Mouse (Mus musculus) MEL (cell line): ENCODE data around the gene Fev. TPM values are rescaled to one million over a fixed set of nuclear protein-coding genes. Genes with fewer than 3 reads are reported as not detected.

ENCODE experiments used
- DNase-seq: peaks from one replicate; pipeline ENCODE4 v3.0.0; 2011; ENCODE audit warnings: low read depth, low spot score
- H3K27ac ChIP-seq: 2 replicates; pipeline ENCODE4 v1.5.1; 2012; ENCODE audit warnings: low read depth, mild to moderate bottlenecking, control low read depth, low read length, moderate library complexity; ENCODE audit not compliant: control insufficient read depth
- H3K27me3 ChIP-seq, 2 experiments: fragments of 150-350 bp in 1 of 2; sonication (generic) in 1 of 2; 2 replicates each; pipeline ENCODE4 v1.6.1; 2012; ENCODE audit warnings: low read length in 2 of 2, mild to moderate bottlenecking in 2 of 2, improper control_type of control experiment in 1 of 2, moderate library complexity in 1 of 2; ENCODE audit not compliant: insufficient read depth in 2 of 2, control insufficient read depth in 1 of 2
- H3K36me3 ChIP-seq, 2 experiments: 2 replicates each; pipeline ENCODE4 v1.6.1; 2012 to 2014; ENCODE audit warnings: low read length in 2 of 2, improper control_type of control experiment in 1 of 2, inconsistent platforms in 1 of 2, mild to moderate bottlenecking in 1 of 2; ENCODE audit not compliant: insufficient read depth in 2 of 2, control insufficient read depth in 1 of 2
- H3K4me1 ChIP-seq, 2 experiments: fragments of 150-350 bp in 1 of 2; sonication (generic) in 1 of 2; 2 replicates each; pipeline ENCODE4 v1.6.1; 2012; ENCODE audit warnings: low read length in 2 of 2, improper control_type of control experiment in 1 of 2, mild to moderate bottlenecking in 1 of 2; ENCODE audit not compliant: insufficient read depth in 2 of 2, control insufficient read depth in 1 of 2
- H3K4me3 ChIP-seq, 2 experiments: fragments of 150-350 bp in 1 of 2; sonication (generic) in 1 of 2; 2 replicates each; pipeline ENCODE4 v1.5.1; 2012; ENCODE audit warnings: low read depth in 2 of 2, low read length in 2 of 2, mild to moderate bottlenecking in 2 of 2, moderate library complexity in 2 of 2, control low read depth in 1 of 2, improper control_type of control experiment in 1 of 2; ENCODE audit not compliant: control insufficient read depth in 1 of 2, insufficient read depth in 1 of 2
- H3K79me2 ChIP-seq: 2 replicates; pipeline ENCODE4 v1.6.1; 2012; ENCODE audit warnings: mild to moderate bottlenecking, low read length, moderate library complexity; ENCODE audit not compliant: control insufficient read depth, poor library complexity, insufficient read depth
- H3K9ac ChIP-seq: 2 replicates; pipeline ENCODE4 v1.6.1; 2012; ENCODE audit warnings: low read depth, mild to moderate bottlenecking, control low read depth, low read length, moderate library complexity; ENCODE audit not compliant: control insufficient read depth, poor library complexity, severe bottlenecking
- H3K9me3 ChIP-seq: fragments of 150-350 bp; sonication (generic); replicated peaks from 2 replicates; pipeline ENCODE4 v1.6.1; 2012; ENCODE audit warnings: mild to moderate bottlenecking, low read length, improper control_type of control experiment, moderate library complexity; ENCODE audit not compliant: insufficient read depth
- CHD1 ChIP-seq: IDR thresholded peaks from 2 replicates; pipeline ENCODE4 v1.6.1; 2012; ENCODE audit warnings: low read depth, mild to moderate bottlenecking, inconsistent platforms, low read length, improper control_type of control experiment
- CTCF ChIP-seq, 3 experiments: IDR thresholded peaks in 2 of 3; conservative IDR thresholded peaks in 1 of 3; 2 replicates each; pipeline ENCODE4 v1.5.1; 2011 to 2012; ENCODE audit warnings: low read length in 3 of 3, low read depth in 2 of 3, mild to moderate bottlenecking in 2 of 3, improper control_type of control experiment in 1 of 3, inconsistent platforms in 1 of 3, mixed read lengths in 1 of 3, moderate library complexity in 1 of 3; ENCODE audit not compliant: control insufficient read depth in 1 of 3, insufficient read depth in 1 of 3, poor library complexity in 1 of 3, severe bottlenecking in 1 of 3
- ETS1 ChIP-seq: IDR thresholded peaks from 2 replicates; pipeline ENCODE4 v1.6.1; 2012; ENCODE audit warnings: low read depth, mild to moderate bottlenecking, inconsistent platforms, low read length, improper control_type of control experiment, moderate library complexity
- GABPA ChIP-seq: IDR thresholded peaks from 2 replicates; pipeline ENCODE4 v1.6.1; 2012; ENCODE audit warnings: low read depth, mild to moderate bottlenecking, inconsistent platforms, low read length, improper control_type of control experiment, moderate library complexity
- GATA1 ChIP-seq: IDR thresholded peaks from 2 replicates; pipeline ENCODE4 v1.6.1; 2011; ENCODE audit warnings: low read depth, low read length, improper control_type of control experiment
- MAFK ChIP-seq: IDR thresholded peaks from 2 replicates; pipeline ENCODE4 v1.6.1; 2011; ENCODE audit warnings: low read depth, mild to moderate bottlenecking, low read length, improper control_type of control experiment, borderline replicate concordance
- MAZ ChIP-seq: IDR thresholded peaks from 2 replicates; pipeline ENCODE4 v1.6.1; 2012; ENCODE audit warnings: low read depth, mild to moderate bottlenecking, inconsistent platforms, low read length, improper control_type of control experiment
- MXI1 ChIP-seq: IDR thresholded peaks from 2 replicates; pipeline ENCODE4 v1.6.1; 2011; ENCODE audit warnings: mild to moderate bottlenecking, low read depth, low read length, improper control_type of control experiment
- MYC ChIP-seq: IDR thresholded peaks from 2 replicates; pipeline ENCODE4 v1.6.1; 2011; ENCODE audit warnings: low read depth, mild to moderate bottlenecking, low read length, improper control_type of control experiment, moderate library complexity
- POLR2A ChIP-seq, 2 experiments: IDR thresholded peaks; 2 replicates each; pipeline ENCODE4 v1.6.1; 2011 to 2012; ENCODE audit warnings: low read length in 2 of 2, mild to moderate bottlenecking in 2 of 2, control low read depth in 1 of 2, improper control_type of control experiment in 1 of 2, low read depth in 1 of 2, moderate library complexity in 1 of 2; ENCODE audit not compliant: control insufficient read depth in 1 of 2, insufficient read depth in 1 of 2, poor library complexity in 1 of 2
- RAD21 ChIP-seq: IDR thresholded peaks from 2 replicates; pipeline ENCODE4 v1.6.1; 2011; ENCODE audit warnings: mild to moderate bottlenecking, low read depth, low read length, improper control_type of control experiment
- RCOR1 ChIP-seq: IDR thresholded peaks from 2 replicates; pipeline ENCODE4 v1.6.1; 2012; ENCODE audit warnings: low read depth, mild to moderate bottlenecking, inconsistent platforms, low read length, improper control_type of control experiment
- SMC3 ChIP-seq: IDR thresholded peaks from 2 replicates; pipeline ENCODE4 v1.6.1; 2011; ENCODE audit warnings: low read depth, low read length, improper control_type of control experiment
- TCF12 ChIP-seq: IDR thresholded peaks from 2 replicates; pipeline ENCODE4 v1.6.1; 2014; ENCODE audit warnings: low read depth, mild to moderate bottlenecking, inconsistent platforms, low read length, improper control_type of control experiment, moderate library complexity
- UBTF ChIP-seq: IDR thresholded peaks from 2 replicates; pipeline ENCODE4 v1.6.1; 2012; ENCODE audit warnings: low read depth, mild to moderate bottlenecking, inconsistent platforms, low read length, improper control_type of control experiment, moderate library complexity, borderline replicate concordance; ENCODE audit not compliant: insufficient read depth
- USF1 ChIP-seq: IDR thresholded peaks from 2 replicates; pipeline ENCODE4 v1.6.1; 2014; ENCODE audit warnings: low read depth, mild to moderate bottlenecking, inconsistent platforms, low read length, improper control_type of control experiment, moderate library complexity
- ZMIZ1 ChIP-seq: IDR thresholded peaks from 2 replicates; pipeline ENCODE4 v1.6.1; 2012; ENCODE audit warnings: low read depth, mild to moderate bottlenecking, inconsistent platforms, low read length, improper control_type of control experiment, moderate library complexity
- polyA plus RNA-seq, 2 experiments: library from polyadenylated mRNA; stranded (reverse) in 1 of 2; unstranded in 1 of 2; fragments of >175 nt in 1 of 2; fragments of >200 nt in 1 of 2; gene quantifications; 2 replicates each; pipeline versions ENCODE4 v1.2.1 to v1.2.4; 2012; ENCODE audit warnings: low replicate concordance in 2 of 2, low read depth in 1 of 2; ENCODE audit not compliant: insufficient read length in 2 of 2, insufficient read depth in 1 of 2, missing spikeins in 1 of 2
- total RNA-seq: library from RNA; depleted of rRNA; stranded (reverse); fragments of 300-350 nt; gene quantifications from 2 replicates; pipeline ENCODE4 v1.2.3, GENCODE M21; 2012

Fev gene
- total and polyA plus RNA-seq, 3 experiments, result not detected

- Histone ChIP-seq H3K27ac (no peak overlapping the region), H3K4me1 (no peaks in the 10 kb centered on the region), H3K79me2 (no peaks in the 10 kb centered on the region), H3K27me3 (no peaks in the 10 kb centered on the region), H3K9ac (no peak overlapping the region), H3K4me3 (no peak overlapping the region), H3K9me3 (no peaks in the 10 kb centered on the region), H3K36me3 (no peaks in the 10 kb centered on the region)
- TF ChIP-seq RAD21 (peak; percentile 33), SMC3 (peak; percentile 39), GATA1 (0 out of 2 replicates have a peak, but pooled peaks have one; percentile 11), USF1 (no peak), CTCF (IDR thresholded peaks at IDR 0.05 in 2 of 3, conservative IDR thresholded peaks at IDR 0.05 in 1 of 3; ENCODE audit: control insufficient read depth in 1 of 3, insufficient read depth in 1 of 3, low read depth in 2 of 3, low read length in 3 of 3, poor library complexity in 1 of 3, severe bottlenecking in 1 of 3) (peak; percentile 3 to 44 (median 28); a peak in 3 of 6 replicates)
- DNase-seq, result peak; percentile 12
Measured at GRCm38 (mm10) chr1:74861783-74862182, 23.4 kb downstream of the Fev start.

- Histone ChIP-seq H3K79me2 (no peaks in the 10 kb centered on the region), H3K27me3 (no peaks in the 10 kb centered on the region), H3K9ac (no peak overlapping the region), H3K4me3 (no peak overlapping the region), H3K4me1 (no peaks in the 10 kb centered on the region), H3K36me3 (no peaks in the 10 kb centered on the region), H3K9me3 (no peaks in the 10 kb centered on the region), H3K27ac (no peak overlapping the region)
- DNase-seq, result peak; percentile 7
- TF ChIP-seq MAFK, result no peak
- TF ChIP-seq ETS1, result no peak
- no peak for TF ChIP-seq MAZ
- no peak for TF ChIP-seq USF1
- TF ChIP-seq RCOR1, result no peak
- no peak for TF ChIP-seq MYC
- TF ChIP-seq GABPA, result no peak
- no peak for TF ChIP-seq ZMIZ1
- TF ChIP-seq CHD1, result no peak
- no peak for TF ChIP-seq MXI1
- TF ChIP-seq UBTF, result no peak
- TF ChIP-seq TCF12, result no peak
- no peak for TF ChIP-seq POLR2A (IDR thresholded peaks at IDR 0.05; ENCODE audit: control insufficient read depth in 1 of 2, insufficient read depth in 1 of 2, low read depth in 1 of 2, low read length in 2 of 2, poor library complexity in 1 of 2)
Measured at GRCm38 (mm10) chr1:74859223-74859984, 25.8 kb downstream of the Fev start.
